Mouse (Mus musculus) adrenal gland, adult 8-10 months (tissue): Measurements from ENCODE around the gene E430018J23Rik. TPM values are rescaled to one million over a fixed set of nuclear protein-coding genes. Genes with fewer than 3 reads are reported as not detected.
A peak's percentile ranks its signal among the peaks of the same experiment; 100 is the strongest.
"Not testable (repeated sequence)": the region's sequence is repeated elsewhere in the genome, so short reads cannot be mapped to it uniquely, and the experiment has no call there.

Experiments
- DNase-seq: peaks from one replicate; pipeline ENCODE4 v3.0.0; 2022
- total RNA-seq, 4 experiments: library from RNA; stranded (reverse); gene quantifications; 2 replicates each; pipeline ENCODE4 v1.2.4; 2022

Gene E430018J23Rik
- total RNA-seq, result 10 to 100 TPM; 10.3 to 12.7 (median 11.4) TPM

DNA sequence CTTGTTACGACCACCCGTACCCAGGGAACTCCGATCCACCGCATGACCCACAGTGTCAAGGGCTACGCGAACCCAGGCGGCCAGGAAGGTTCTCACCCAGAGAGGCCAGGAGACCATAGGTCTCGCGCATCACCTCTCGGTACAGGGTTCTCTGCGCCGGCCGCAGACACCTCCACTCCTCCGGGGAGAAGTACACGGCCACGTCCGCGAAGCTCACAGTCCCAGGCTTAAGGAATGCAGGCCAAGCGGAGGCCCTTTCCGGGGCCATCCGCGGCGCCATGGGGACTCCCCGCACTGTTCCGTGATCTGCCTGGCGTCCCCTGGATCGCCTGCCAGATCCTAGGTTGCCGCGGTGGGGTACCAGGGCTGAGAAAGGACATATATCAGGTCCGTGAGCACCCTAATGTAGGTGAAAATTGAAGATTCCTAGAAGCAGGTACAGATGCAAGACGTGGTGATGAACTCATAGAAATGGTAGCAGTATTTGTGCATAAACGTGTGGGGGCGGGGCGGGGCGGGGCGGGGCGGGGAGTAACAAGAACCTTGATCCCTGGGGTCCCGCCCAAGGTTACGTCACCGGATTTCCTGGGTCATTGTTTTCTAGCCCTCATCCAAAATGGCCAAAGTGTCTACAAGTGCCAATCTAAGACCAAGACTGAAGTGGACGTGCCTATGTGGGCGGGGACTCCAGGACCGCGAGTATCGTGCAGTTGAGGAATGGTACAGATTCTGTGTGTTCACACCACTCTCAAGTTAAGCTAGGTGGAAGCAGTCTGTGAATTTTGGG is at the start of gene E430018J23Rik:
Gene E430018J23Rik (minus strand): TSS at position 473 of the 787 bp plus-strand sequence.
- peak; percentile 97 for DNase-seq

DNA sequence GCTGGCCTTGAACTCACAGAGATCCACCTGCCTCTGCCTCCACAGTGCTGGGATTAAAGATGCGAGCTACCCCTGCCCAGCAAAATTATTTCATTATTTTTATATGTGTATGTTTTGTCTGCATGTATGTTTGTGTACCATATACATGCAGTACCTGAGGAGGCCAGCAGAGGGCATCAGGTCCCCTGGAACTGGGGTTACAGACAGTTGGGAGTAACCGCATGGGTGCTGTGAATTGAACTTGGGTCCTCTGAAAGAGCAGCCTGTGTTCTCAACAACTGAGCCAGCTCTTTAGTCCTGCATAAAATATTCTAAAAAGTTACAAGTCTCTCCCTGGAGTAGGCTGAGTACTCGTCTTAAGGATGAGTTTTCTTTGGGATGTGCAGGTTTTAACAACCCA is 44.3 kb upstream of the E430018J23Rik start:
- no peak for DNase-seq

DNA sequence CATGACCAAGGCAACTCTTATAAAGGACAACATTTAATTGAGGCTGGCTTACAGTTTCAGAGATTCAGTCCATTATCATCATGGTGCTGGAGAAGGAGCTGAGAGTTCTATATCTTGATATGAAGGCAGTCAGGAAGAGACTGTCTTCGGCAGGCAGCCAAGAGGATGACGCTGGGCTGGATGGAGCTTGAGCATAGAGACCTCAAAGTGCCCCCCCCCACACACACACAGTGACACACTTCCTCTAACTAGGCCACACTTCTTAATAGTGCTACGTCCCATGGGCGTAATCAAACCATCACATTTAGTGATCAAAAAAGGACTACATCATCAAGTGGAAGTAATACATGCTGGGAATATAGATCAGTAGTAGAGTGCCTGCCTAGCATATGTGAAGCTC is 41.8 kb upstream of the E430018J23Rik start:
- no peak for DNase-seq

DNA sequence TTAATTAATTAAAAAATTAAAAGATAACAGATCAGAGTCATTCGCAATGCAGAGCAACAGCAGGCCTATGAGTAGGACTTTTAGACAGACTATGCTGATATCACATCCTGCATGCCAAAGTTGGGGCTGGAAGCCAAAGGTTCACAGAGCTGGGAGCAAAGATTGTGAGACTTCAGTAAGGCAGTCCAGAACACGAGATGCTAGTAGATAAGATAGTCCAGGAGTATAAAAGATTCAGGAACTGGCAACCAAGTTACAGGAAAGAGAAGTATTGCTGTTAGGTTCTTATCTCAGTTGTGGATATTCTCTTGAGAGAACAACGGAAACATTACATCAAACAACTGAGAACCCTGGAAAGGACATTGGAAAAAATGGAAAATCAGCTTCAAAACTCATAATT is 32.9 kb upstream of the E430018J23Rik start:
- DNase-seq, result no peak

DNA sequence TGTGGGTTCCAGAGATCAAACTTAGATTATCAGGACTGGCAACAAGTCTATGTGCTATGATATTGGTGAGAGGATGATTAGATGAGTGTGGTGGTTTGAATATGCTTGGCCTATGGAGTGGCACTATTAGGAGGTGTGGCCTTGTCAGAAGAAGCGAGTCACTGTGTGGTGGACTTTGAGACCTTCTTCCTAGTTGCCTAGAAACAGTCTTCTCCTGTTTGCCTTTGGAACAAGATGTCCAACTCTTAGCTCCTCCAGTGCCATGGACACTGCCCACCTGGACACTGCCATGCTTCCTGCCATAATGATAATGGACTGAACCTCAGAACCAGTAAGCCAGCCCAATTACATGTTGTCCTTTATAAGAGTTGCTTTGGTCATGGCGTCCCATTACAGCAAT is 32.5 kb upstream of the E430018J23Rik start:
- DNase-seq, result no peak

DNA sequence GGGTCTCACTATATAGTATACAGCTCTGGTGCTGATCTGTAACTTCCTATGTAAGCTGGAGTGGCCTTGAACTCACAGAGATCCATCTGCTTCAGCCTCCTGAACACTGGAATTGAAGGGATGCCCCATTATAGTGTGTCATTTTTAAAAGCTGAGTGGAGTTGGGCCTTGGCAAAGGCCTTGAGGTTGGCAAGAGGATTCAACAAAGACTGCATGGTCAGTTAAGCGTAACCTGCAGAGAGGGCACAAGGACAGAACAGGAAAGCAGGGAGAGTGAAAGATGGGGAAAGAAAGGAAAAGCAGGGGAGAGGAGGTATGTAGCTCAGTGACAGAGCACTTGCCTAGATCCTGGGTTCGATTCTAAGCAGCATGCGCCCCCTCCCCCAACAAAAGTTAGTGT is 31.9 kb upstream of the E430018J23Rik start:
- DNase-seq, result no peak

DNA sequence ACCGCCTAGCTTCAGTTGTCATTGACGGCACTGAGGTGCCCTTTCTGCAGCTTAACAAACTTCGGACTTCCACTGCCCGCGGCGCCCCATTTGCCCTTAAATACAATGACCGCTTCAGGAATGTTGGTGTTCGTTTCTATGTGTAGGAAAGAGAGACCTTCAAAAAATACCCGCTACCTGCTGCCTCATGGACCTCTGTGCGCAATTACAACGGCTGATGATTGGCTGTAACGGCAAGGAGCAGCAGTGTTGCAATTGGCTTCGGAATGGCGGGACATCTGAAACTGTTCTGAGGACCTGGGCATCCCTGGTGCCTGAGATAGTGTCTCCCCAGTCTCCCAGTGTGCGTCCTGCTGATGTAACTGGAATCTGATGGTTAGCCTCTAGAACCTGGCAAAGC is 28.8 kb upstream of the E430018J23Rik start:
- no peak for DNase-seq

DNA sequence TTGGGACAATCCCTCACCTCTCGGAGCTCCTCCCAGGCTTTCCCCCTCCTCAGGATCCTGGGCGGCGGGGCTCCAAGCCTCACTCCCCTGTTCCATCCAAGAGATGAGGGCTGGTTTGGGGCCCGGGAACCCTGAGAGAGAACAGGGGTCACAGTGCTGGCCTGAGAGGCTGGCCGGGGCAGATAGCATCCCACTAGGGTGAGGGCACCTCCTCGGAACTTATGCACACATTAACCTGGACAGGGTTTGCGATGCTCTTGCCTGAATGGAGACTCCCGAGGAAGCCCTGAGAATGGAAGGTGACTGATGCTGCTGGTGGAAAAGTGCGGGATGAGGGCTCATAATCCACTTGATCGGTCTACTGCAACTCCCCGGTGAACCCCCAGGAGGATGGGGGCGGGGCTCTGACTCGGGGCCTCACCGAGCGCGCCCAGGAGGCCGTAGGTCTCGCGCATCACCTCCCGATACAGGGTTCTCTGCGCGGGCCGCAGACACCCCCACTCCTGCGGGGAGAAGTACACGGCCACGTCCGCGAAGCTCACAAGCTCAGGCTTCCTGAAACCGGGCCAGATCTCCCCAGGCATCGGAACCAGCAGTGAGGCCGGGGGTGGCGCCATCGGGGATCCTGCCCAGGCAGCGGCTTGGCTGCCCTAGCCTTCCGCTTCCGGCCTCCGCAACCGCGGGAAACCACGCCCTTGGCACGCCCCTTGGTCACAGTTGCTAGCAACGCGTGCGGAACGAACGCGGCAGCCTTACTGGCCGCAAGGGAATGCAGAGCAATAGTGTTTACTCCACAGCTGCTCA is 28.2 kb upstream of the E430018J23Rik start, which contains the start of gene Zfp688:
Gene Zfp688 (minus strand): TSS at position 681 of the 804 bp plus-strand sequence.
- DNase-seq, result peak; percentile 90

DNA sequence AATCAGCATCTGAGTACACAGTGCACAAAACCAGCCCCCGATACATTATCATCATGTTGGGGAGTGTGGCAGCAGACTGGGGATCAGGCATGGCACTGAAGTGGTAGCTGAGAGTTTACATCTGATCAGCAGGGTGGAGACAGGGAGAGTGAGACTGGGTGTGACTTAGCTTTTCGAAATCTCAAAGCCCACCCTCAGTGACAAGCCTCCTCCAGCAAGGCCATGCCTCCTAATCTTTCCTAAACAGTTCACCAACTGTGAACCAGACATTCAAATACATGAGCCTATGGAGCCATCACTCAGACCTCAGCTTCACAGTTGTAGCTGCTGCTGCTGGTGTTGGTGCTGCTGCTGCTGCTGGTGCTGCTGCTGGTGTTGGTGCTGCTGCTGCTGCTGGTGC is 18.0 kb upstream of the E430018J23Rik start:
- DNase-seq, result no peak

DNA sequence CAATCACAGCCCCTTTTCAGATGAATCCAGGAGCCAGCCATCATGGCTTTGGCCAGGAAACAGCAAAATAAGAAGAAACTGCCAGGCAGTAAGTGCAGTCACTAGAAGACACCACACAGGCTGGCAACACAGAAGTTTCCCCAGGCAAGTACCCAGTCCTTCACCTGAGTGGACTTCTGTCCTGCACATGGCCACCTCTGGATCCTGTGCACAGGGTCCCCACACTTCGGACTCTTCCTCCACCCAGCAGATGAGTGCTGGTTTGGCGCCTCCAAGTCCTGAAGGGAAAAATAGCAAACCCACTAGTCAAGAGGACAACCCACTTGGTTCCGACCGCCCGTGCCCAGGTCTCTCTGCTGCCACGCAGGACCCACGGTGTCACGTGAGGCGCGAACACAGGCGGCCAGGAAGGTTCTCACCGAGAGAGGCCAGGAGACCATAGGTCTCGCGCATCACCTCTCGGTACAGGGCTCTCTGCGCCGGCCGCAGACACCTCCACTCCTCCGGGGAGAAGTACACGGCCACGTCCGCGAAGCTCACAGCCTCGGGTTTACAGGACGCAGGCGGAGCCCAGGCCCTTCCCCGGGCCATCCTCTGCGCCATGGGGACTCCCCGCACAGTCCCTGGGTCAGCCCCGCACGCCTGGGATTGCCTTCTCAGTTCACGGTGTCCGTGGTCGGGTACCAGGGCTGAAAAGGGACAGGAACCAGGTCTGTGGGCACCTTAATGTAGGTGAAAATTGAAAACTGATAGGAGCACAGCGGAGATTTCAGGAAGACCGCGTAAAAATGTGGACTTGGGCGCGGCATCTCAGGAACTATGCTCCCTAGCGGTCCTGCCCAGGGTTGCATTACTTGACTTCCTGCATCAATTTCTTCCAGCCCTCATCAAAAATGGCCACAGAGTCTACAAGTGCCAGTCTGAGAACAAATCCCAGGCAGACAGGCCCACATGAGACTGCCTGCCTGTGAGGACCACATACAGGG is 12.9 kb upstream of the E430018J23Rik start, which contains the start of gene Zfp764:
Gene Zfp764 (minus strand): TSS at position 821 of the 986 bp plus-strand sequence.
- peak; percentile 74 for DNase-seq

DNA sequence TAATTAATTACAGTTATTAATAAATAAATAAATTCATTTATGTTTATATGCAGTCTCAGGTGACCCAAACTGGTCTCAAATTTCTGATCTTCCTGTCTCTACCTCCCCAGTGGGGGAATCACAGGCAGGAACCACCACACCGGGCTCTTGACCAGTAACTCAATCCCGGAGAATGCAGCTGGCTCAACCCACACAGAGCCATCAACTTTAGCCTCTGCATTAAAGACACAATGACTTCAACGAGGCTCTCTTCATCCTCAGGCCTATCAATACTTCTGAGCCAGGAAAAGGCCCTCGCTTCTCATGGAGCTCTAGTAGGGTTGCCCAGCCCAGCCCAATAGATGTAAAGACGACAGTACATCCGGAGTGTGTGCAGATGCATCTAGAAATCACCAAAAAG is 10.7 kb upstream of the E430018J23Rik start:
- not testable (repeated sequence) for DNase-seq

DNA sequence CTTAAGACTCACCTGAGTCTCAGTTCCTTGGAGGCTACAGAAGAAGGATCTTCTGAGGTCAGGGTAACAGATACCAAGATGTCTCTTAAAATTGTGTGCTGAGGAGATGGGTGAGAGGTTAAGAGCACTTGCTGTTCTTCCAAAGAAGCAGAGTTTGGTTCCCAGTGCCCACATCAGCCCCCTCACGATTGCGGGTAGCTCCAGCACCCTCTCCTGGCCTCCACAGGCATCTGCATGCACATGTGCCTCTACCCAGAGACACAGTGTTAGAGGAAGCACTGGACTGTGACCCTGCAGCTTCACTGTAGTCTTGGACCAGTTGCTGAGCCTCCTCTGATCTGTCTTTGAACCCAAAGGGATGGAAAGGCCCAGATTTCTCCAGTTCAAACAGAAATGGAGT is 9.6 kb upstream of the E430018J23Rik start:
- DNase-seq, result no peak

DNA sequence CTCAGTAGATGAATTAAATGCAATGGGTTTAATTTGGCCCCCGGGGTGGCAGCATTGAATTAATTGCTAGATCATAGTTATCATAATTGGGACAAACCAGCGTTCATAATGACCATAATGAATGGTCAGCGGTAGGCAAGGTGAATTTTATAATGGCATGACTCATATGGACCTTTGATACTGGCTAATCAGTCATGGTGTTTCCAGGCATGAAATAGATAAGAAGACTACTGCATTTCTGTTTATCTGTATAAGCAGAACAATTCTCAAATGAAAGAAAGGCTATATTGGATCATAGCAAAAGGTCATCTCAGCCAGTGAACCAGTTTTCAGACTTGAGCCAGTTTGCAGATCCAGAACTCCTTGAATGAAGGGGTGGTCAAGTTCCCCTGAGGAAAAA is 6.9 kb upstream of the E430018J23Rik start:
- no peak for DNase-seq

DNA sequence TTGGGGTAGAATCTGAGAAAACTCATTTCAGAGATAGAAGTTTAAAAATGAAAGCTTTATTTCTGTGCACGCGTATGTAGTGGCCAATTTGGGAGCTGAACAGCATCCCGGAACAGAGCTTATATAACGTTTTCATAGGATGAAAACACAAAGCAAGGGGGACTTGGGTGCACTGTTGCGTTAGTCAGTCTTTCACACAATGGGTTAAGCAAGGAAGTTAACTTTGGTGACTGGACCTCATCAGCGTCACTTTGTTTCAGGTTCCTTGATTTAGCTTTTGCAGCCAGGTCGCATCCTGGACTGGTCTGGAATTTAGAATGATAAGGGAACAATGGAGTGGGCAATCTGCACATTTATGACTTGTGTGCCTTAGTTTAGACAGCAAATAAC is 510 bp upstream of the E430018J23Rik start:
- no peak for DNase-seq

DNA sequence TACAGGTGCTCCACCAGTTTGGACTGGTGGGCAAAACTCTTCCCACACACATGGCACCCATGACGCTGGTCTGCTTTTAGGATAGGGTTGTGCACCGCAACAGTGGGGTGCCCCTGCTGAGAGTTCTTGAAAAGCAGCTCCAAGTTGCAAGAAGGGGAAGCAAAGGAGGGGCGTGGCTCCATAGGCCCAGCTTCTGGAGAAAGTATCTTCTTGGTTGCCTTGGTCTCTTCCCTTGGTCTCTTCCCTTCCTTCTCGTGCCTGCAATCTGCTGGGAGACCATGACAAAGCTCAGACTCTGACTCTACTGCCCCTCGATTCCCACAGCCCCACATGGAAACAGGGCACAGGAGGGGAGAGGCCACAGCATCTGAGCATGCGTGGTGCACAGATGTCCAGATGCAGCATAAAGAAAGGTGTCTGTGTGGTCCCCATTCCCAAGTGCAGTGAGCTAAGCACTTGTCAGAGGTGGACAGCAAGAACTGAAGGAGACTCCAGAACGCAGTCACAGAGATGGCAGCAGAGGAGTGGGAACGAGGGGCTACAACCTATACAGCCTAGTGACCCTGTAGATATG is 1.1 kb downstream of the E430018J23Rik start:
- DNase-seq, result no peak

DNA sequence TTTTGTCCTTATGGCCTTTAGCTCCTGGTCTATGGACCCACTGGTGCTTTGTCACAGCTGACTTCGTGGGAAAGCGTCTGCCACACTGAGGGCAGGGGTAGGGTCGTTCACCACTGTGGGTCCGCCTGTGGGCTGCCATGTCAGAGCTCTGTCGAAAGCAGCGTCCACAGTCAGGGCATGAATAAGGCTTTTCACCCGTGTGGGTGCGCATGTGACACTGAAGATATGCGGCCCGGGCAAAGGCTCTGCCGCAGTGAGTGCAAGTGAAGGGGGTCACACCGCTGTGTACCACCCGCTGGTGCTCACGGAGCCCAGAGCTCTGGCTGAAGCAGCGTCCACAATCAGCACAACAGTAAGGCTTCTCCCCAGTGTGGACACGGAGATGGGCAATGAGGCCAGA is 1.9 kb downstream of the E430018J23Rik start:
- no peak for DNase-seq

DNA sequence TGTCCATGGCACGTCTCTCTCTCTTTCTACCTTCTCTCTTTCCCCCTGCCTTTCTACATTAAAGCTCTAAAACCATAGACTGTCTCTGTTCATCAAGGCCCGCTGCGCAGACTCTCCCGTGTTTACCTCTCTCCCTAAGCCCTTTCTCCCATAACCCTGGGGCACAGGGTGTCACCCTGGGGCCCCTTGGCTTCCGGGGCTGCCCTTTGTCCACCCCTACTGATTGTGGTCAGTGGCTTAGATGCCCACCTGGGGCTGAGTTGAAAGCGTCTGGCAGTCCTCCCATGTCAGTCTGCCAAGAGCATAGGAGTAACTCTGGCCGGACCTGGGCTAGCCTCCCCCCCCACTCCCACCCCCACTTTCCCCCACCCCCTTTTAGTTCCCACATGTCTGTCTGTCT is 3.1 kb downstream of the E430018J23Rik start:
- no peak for DNase-seq

DNA sequence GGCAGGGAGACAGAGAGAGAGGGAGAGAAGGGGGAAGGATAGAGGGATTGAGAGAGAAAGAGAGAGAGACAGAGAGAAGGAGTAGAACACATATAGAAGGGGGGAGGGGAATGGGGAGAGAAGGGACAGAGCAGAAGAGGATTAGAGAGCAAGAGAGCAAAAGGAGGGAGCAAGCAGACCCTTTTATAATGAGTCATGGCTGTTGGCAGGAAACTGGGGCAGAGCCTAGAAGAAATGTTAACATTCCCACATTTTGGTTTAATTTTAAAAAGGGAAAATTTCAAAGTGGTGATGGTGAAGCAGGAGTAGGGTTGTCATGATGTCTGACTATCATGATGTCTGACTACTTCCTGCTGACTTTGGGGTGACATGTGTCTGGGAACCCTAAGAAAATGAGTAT is 5.2 kb downstream of the E430018J23Rik start:
- DNase-seq, result not testable (repeated sequence)

DNA sequence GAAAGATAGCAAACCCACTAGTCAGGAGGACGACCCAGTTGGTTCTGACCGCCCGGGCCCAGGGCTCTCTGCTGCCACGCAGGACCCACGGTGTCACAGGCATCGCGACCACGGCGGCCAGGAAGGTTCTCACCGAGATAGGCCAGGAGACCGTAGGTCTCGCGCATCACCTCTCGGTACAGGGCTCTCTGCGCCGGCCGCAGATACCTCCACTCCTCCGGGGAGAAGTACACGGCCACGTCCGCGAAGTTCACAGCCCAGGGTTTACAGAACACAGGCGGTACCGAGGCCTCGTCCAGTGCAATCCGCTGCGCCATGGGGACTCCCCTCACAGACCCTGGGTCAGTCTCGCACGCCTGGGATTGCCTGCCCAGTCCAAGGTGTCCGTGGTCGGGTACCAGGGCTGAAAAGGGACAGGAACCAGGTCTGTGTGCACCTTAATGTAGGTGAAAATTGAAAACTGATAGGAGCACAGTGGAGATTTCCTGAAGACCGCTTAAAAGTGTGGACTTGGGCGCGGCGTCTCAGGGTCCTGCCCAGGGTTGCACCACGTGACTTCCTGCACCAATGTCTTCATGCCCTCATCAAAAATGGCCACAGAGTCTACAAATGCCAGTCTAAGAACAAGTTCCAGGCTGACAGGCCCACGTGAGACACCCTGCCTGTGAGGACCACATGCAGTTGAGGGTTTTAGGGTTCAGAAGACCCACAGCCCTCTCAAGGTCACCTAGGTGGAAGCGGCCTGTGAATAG is 6.6 kb downstream of the E430018J23Rik start, which contains the start of gene 9130019O22Rik:
Gene 9130019O22Rik (minus strand): TSS at position 526 of the 752 bp plus-strand sequence.
- peak; percentile 84 for DNase-seq

DNA sequence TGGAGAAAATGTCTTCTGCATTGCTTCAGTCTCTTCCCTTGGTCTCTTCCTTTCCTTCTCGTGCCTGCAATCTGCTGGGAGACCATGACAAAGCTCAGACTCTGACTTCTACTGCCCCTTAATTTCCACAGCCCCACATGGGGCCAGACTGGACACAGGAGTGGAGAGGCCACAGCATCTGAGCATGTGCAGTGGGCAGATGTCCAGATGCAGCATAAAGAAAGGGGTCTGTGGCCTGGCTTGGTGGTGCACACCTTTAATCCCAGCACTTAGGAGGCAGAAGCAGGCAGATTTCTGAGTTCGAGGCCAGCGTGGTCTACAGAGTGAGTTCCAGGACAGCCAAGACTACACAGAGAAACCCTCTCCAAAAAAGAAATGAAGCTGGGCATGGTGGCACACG is 7.9 kb downstream of the E430018J23Rik start:
- not testable (repeated sequence) for DNase-seq

DNA sequence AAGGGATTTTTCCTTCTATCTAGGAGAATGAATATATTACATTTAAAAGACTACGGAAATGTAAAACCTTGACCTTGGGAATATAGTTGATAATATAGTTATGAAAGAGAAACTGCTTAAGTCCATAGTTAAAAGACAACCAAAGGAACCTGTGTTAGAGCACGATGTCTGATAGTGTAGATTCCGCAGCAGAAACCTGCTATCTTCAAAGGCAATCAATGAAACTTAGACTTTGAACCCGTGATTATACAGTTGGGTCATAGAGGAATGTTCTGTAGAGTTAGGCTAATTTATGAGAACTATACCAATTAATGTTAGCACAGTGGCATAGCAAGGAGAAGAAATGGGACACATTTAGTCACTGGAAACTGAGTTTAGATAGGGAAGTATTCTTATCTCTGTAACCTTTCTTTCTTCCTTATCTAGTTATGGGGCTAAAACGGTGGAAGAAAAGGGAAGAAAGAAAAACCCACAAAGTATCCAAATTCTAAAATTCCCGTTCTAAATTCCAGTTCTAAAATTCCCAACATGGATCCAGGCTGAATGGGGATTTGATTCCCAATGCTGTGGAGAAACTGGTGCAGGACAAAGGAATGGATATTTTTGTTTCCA is 15.0 kb downstream of the E430018J23Rik start:
- no peak for DNase-seq
